Mouse (Mus musculus): ENCODE data around the gene Mitd1. TPM values are rescaled to one million over a fixed set of nuclear protein-coding genes. Genes with fewer than 3 reads are reported as not detected.

Gene Mitd1
- total and polyA plus RNA-seq, 3 experiments: 20.9 to 23.0 TPM; not detected in 1

DNA sequence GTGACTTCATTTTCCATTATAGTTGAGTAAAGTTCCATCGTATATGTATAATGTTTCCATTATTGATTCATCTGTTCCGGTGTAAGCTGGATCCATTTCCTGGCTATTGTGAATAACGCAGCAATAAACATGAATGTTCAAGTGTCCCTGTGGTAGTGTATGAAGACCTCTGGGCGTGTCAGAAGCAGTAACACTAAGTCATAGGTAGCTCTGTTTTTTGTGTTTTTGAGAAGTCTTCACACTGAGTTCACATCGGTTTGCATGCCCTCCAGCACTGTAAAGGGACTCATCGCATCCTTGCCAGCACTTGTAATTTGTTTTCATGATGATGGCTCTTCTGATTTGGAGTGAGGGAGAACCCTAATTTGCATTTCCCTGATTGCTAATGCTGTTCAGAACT, 23.9 kb downstream of the Mitd1 start, which contains the start of gene Tsga10:
TSS of gene Tsga10 (minus strand) at position 144 of the 400 bp plus-strand sequence.
- peak within 1 kb of the TSS; percentile 88 for H3K27ac ChIP-seq (ENCODE audit: control insufficient read depth, low read depth, low read length)
- H3K27me3 ChIP-seq (ENCODE audit: control insufficient read depth in 1 of 2, insufficient read depth in 2 of 2, low read length in 2 of 2): peaks cover 1 to 3% of the 10 kb centered on the region in 2 experiments; a peak in 3 of 4 replicates
- no peaks in the 10 kb centered on the region for H3K9me3 ChIP-seq (replicated peaks; ENCODE audit: insufficient read depth, low read length)
- peak within 1 kb of the TSS; percentile 88 for H3K9ac ChIP-seq (ENCODE audit: control insufficient read depth, low read depth, low read length, poor library complexity, severe bottlenecking)
- TF ChIP-seq MAX (IDR thresholded peaks at IDR 0.05; ENCODE audit: low read length) (0 out of 2 replicates have a peak, but pooled peaks have one; percentile 14), SIN3A (IDR thresholded peaks at IDR 0.05; ENCODE audit: low read length) (peak; percentile 16; the same call in 1 of the 2 replicates), HCFC1 (IDR thresholded peaks at IDR 0.05; ENCODE audit: low read depth, low read length) (0 out of 2 replicates have a peak, but pooled peaks have one; percentile 46), RAD21 (IDR thresholded peaks at IDR 0.05; ENCODE audit: low read depth, low read length) (no peak)
- H3K79me2 ChIP-seq (ENCODE audit: control insufficient read depth, insufficient read depth, low read length, poor library complexity): peaks cover 2% of the 10 kb centered on the region; the same call in 1 of the 2 replicates
- peak; percentile 56 for DNase-seq (ENCODE audit: low read depth, low spot score)
- H3K36me3 ChIP-seq (ENCODE audit: control insufficient read depth in 1 of 2, insufficient read depth in 2 of 2, low read length in 2 of 2): peaks cover 0 to 13% of the 10 kb centered on the region in 2 experiments; a peak in 2 of 4 replicates
- H3K4me1 ChIP-seq (ENCODE audit: control insufficient read depth in 1 of 2, insufficient read depth in 2 of 2, low read length in 2 of 2): peaks cover 5 to 12% of the 10 kb centered on the region in 2 experiments; a peak in 3 of 4 replicates
- peak within 1 kb of the TSS; percentile 75 to 91 for H3K4me3 ChIP-seq (ENCODE audit: control insufficient read depth in 1 of 2, insufficient read depth in 1 of 2, low read depth in 2 of 2, low read length in 2 of 2)

DNA sequence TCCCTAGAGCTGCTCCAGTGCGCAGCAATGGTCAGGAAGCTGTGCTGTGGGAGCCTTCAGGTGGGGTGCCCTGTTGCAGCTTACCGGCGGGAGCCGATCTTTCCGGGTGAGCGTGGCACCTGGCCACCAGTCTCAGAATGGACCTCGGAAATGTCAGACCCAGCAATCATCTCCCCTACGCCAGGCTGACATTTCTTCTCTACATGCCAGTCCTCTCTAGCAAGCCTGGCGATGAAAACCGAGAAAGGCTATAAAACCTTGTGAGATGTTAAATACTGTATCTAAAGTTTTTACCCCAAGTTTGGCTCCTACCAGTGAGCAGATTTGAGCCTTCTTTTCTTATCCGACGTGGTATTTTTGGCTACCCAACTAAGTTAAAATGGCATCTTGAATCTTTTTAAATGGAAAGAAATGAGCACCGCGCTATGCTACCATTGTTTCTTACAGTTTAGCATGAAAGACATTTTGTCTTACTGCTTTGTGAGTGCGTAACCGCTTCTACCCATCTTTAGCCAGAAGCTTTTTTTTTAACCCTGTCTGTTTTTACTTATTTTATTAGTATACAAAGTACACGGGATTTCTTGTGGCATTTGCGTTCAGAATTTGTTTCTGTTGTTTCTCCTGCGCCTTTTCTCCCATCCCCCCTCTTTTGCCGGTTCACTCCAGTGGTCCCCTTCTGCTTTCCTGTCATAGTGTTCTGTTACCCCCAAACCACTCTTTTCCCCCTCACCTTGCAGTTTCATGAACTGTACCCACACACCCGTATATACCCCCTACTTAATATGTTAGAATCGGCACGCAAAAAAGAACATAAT, 24.6 kb downstream of the Mitd1 start:
- TF ChIP-seq TCF12 (IDR thresholded peaks at IDR 0.05; ENCODE audit: low read depth, low read length) (0 out of 2 replicates have a peak, but pooled peaks have one; percentile 15), CTCF (IDR thresholded peaks at IDR 0.05 in 2 of 3, conservative IDR thresholded peaks at IDR 0.05 in 1 of 3; ENCODE audit: control insufficient read depth in 1 of 3, insufficient read depth in 1 of 3, low read depth in 2 of 3, low read length in 3 of 3, poor library complexity in 1 of 3, severe bottlenecking in 1 of 3) (no peak), JUND (IDR thresholded peaks at IDR 0.05; ENCODE audit: low read depth, low read length) (0 out of 2 replicates have a peak, but pooled peaks have one; percentile 35), MEF2A (IDR thresholded peaks at IDR 0.05; ENCODE audit: extremely low read depth, insufficient replicate concordance, low read depth, low read length, poor library complexity, severe bottlenecking) (no peak; the same call in 1 of the 2 replicates), MYC (IDR thresholded peaks at IDR 0.05; ENCODE audit: low read depth, low read length) (peak; percentile 59; the same call in 1 of the 2 replicates), POLR2A (IDR thresholded peaks at IDR 0.05; ENCODE audit: control insufficient read depth in 1 of 2, insufficient read depth in 1 of 2, low read depth in 1 of 2, low read length in 2 of 2, poor library complexity in 1 of 2) (peak in 1 of 2 experiments; percentile 70; a peak in 2 of 4 replicates), TBP (IDR thresholded peaks at IDR 0.05; ENCODE audit: low read depth, low read length) (no peak), SIN3A (IDR thresholded peaks at IDR 0.05; ENCODE audit: low read length) (peak; percentile 61), MXI1 (IDR thresholded peaks at IDR 0.05; ENCODE audit: low read depth, low read length) (peak; percentile 75), ETS1 (IDR thresholded peaks at IDR 0.05; ENCODE audit: low read depth, low read length) (0 out of 2 replicates have a peak, but pooled peaks have one; percentile 4), GABPA (IDR thresholded peaks at IDR 0.05; ENCODE audit: low read depth, low read length) (no peak), ZMIZ1 (IDR thresholded peaks at IDR 0.05; ENCODE audit: low read depth, low read length) (0 out of 2 replicates have a peak, but pooled peaks have one; percentile 44)
- H3K9ac ChIP-seq (ENCODE audit: control insufficient read depth, low read depth, low read length, poor library complexity, severe bottlenecking): peak overlapping the region; percentile 88
- peaks cover 5 to 12% of the 10 kb centered on the region in 2 experiments; a peak in 3 of 4 replicates for H3K4me1 ChIP-seq (ENCODE audit: control insufficient read depth in 1 of 2, insufficient read depth in 2 of 2, low read length in 2 of 2)
- peak overlapping the region; percentile 75 to 91 for H3K4me3 ChIP-seq (ENCODE audit: control insufficient read depth in 1 of 2, insufficient read depth in 1 of 2, low read depth in 2 of 2, low read length in 2 of 2)
- no peak for DNase-seq (ENCODE audit: low read depth, low spot score)
- H3K79me2 ChIP-seq (ENCODE audit: control insufficient read depth, insufficient read depth, low read length, poor library complexity): peaks cover 2% of the 10 kb centered on the region; the same call in 1 of the 2 replicates
- H3K9me3 ChIP-seq (replicated peaks; ENCODE audit: insufficient read depth, low read length): no peaks in the 10 kb centered on the region
- H3K36me3 ChIP-seq (ENCODE audit: control insufficient read depth in 1 of 2, insufficient read depth in 2 of 2, low read length in 2 of 2): peaks cover 0 to 13% of the 10 kb centered on the region in 2 experiments; a peak in 2 of 4 replicates
- H3K27ac ChIP-seq (ENCODE audit: control insufficient read depth, low read depth, low read length): peak overlapping the region; percentile 88
- H3K27me3 ChIP-seq (ENCODE audit: control insufficient read depth in 1 of 2, insufficient read depth in 2 of 2, low read length in 2 of 2): peaks cover 1 to 4% of the 10 kb centered on the region in 2 experiments; a peak in 3 of 4 replicates

All from MEL (cell line).